Mouse (Mus musculus) hindbrain, embryonic 14.5 days (tissue): ENCODE data around the gene Lyrm9. TPM values are rescaled to one million over a fixed set of nuclear protein-coding genes. Genes with fewer than 3 reads are reported as not detected.

Experiments
- ATAC-seq: fragments of 200-750 bp; cut with Nextera tagmentation; 2 replicates; pipeline ENCODE4 v1.8.0; 2017; ENCODE audit warnings: moderate number of reproducible peaks, mild to moderate bottlenecking, moderate TSS enrichment, moderate library complexity; ENCODE audit not compliant: low FRiP score
- DNase-seq: peaks from one replicate; pipeline ENCODE4 v3.0.0-alpha.2; 2015; ENCODE audit warnings: low spot score
- H3K27ac ChIP-seq: fragments of 300-500 bp; sonication (generic); 2 replicates; pipeline ENCODE4 v1.5.1; 2014; ENCODE audit warnings: mild to moderate bottlenecking, moderate library complexity
- H3K27me3 ChIP-seq: fragments of 300-500 bp; sonication (generic); 2 replicates; pipeline ENCODE4 v1.6.1; 2014; ENCODE audit warnings: mild to moderate bottlenecking, low read length, mixed read lengths; ENCODE audit not compliant: control insufficient read depth, insufficient read depth
- H3K36me3 ChIP-seq: fragments of 300-500 bp; sonication (generic); replicated peaks from 2 replicates; pipeline ENCODE4 v1.6.1; 2014; ENCODE audit not compliant: control insufficient read depth, insufficient read depth
- H3K4me1 ChIP-seq: fragments of 300-500 bp; sonication (generic); replicated peaks from 2 replicates; pipeline ENCODE4 v1.6.1; 2014; ENCODE audit warnings: antibody characterized with exemption, low read length, mixed read lengths; ENCODE audit not compliant: control insufficient read depth, insufficient read depth
- H3K4me2 ChIP-seq: fragments of 300-500 bp; sonication (generic); replicated peaks from 2 replicates; pipeline ENCODE4 v1.6.1; 2014; ENCODE audit warnings: mild to moderate bottlenecking, moderate library complexity
- H3K4me3 ChIP-seq: fragments of 300-500 bp; sonication (generic); replicated peaks from 2 replicates; pipeline ENCODE4 v1.5.1; 2014; ENCODE audit warnings: mild to moderate bottlenecking, low read length
- H3K9ac ChIP-seq: fragments of 300-500 bp; sonication (generic); 2 replicates; pipeline ENCODE4 v1.6.1; 2014
- H3K9me3 ChIP-seq: fragments of 300-500 bp; sonication (generic); 2 replicates; pipeline ENCODE4 v1.6.1; 2016; ENCODE audit warnings: low read length; ENCODE audit not compliant: control insufficient read depth
- WGBS: fragments of 180-500 bp; shearing (Covaris S2); extraction: QIAGEN DNeasy Blood & Tissue Kit; methylation state at CpG from one replicate; pipeline ENCODE4 v1.1.7; 2014; 5-methylcytosine and 5-hydroxymethylcytosine counted together
- polyA plus RNA-seq: library from polyadenylated mRNA; unstranded; fragments of >200 nt; fragmentation: Nextera tagmentation; extraction: Ambion mirVana; gene quantifications from 2 replicates; pipeline ENCODE4 v1.2.1, GENCODE M21; 2014

The Lyrm9 gene
- polyA plus RNA-seq, 1 experiment from 2014 or later: 32.3 TPM

DNA sequence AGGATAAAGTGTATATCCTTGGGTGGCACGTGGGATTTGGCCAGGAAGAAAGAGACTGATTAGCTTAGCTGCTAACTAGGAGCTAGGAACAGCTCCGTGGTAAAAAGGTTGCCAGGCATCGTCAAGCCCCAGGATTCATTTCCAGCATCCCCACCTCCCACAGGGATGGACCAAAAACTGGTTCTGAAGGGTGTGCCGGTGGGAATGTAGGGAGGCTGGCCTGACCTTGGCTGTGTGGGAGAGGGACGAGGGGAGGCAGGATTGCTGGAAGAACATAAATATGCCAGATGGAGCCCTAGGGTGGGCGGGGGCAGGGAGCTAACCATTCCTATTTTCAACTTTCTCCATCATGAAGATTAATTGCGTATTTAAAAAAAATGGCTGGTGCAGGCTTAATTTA, 1.2 kb downstream of the Lyrm9 start:
- H3K27ac ChIP-seq: 0 out of 2 replicates have a peak overlapping the region, but pooled peaks have one; percentile 82
- peak overlapping the region; percentile 64 for H3K4me3 ChIP-seq
- DNase-seq (no peak), ATAC-seq (no peak)
- WGBS: 35% methylated on average over 7 of the region's 7 CpGs
- peak overlapping the region; percentile 68; the same call in 1 of the 2 replicates for H3K9ac ChIP-seq
- H3K27me3 ChIP-seq: no peaks in the 10 kb centered on the region
- peak overlapping the region; percentile 63 for H3K4me2 ChIP-seq
- no peaks in the 10 kb centered on the region for H3K9me3 ChIP-seq
- no peaks in the 10 kb centered on the region for H3K36me3 ChIP-seq
- H3K4me1 ChIP-seq: peaks cover 26% of the 10 kb centered on the region; the same call in 1 of the 2 replicates

DNA sequence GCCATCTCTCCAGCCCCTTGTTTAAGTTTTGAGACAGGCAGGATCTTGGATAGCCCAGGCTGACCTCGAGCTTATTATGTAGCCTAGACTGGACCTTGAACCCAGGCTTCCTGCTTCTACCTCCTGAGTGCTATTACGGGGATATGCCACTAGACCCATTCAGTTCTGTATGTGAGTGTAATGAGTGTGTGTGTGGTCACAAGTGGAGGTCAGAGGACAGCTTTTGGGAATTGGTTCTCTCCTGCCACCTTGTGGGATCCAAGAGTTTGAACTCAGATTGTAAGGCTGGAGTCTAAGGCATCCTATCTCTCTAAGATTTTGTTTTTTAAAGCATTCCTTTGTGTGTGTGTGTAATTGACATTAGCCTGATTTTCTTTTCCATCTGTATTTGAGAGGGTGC, 2.0 kb downstream of the Lyrm9 start:
- Histone ChIP-seq H3K4me1 (peaks cover 26% of the 10 kb centered on the region; the same call in 1 of the 2 replicates), H3K9ac (no peak overlapping the region), H3K4me2 (no peak overlapping the region), H3K9me3 (no peaks in the 10 kb centered on the region), H3K4me3 (no peak overlapping the region), H3K27ac (no peak overlapping the region), H3K36me3 (no peaks in the 10 kb centered on the region), H3K27me3 (no peaks in the 10 kb centered on the region)
- WGBS: 46% methylated on average over 2 of the region's 2 CpGs
- peak; percentile 51 for DNase-seq
- no peak for ATAC-seq

DNA sequence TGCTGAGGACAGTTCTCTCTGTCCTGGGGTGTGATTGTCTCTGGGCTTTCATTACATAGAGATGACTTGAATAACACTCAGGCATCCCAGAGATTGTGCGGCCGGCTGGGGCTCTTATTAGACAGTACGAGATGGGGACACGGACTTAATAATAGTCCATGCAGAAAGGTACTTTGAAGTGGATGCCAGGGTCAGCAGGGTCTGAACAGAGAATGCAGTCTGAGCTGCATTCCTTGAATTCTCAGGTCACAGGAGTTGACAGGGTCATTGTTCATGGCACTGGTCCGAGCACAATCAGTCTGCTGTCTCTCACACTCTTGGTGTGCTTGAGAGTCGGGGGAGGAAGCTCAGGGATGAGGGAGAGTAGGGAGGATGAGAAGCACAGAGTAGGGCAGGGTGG, 3.0 kb downstream of the Lyrm9 start:
- Histone ChIP-seq H3K9me3 (no peaks in the 10 kb centered on the region), H3K4me2 (no peak overlapping the region), H3K4me3 (no peak overlapping the region), H3K27ac (no peak overlapping the region), H3K9ac (no peak overlapping the region), H3K27me3 (no peaks in the 10 kb centered on the region), H3K36me3 (no peaks in the 10 kb centered on the region), H3K4me1 (peaks cover 19% of the 10 kb centered on the region; the same call in 1 of the 2 replicates)
- no peak for ATAC-seq
- DNase-seq: no peak
- WGBS: 10% methylated on average over 6 of the region's 6 CpGs

DNA sequence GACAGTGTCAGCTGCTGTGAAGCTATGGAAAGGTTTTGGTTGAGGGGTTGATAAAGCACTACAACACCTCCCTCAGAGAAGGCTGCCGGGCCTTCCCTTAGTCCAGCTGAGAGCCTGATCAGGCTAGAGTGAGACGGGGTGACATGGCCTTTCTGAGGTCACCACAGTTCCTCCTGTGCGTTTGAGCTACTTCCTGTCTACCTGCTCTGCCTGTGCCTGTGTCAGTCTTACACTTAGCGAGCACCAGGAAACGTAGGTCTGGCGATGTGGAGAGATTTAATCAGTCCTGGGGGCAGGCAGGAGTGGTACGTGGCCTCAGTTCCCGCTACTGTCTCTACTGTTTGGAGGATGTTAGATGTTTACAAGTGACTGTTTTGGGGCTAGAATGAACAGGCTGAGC, 3.8 kb downstream of the Lyrm9 start:
- Histone ChIP-seq H3K4me2 (no peak overlapping the region), H3K9ac (no peak overlapping the region), H3K27me3 (no peaks in the 10 kb centered on the region), H3K4me1 (peaks cover 17% of the 10 kb centered on the region; the same call in 1 of the 2 replicates), H3K4me3 (no peak overlapping the region), H3K36me3 (no peaks in the 10 kb centered on the region), H3K27ac (no peak overlapping the region), H3K9me3 (no peaks in the 10 kb centered on the region)
- ATAC-seq (no peak), DNase-seq (no peak)
- 59% methylated on average over 8 of the region's 8 CpGs for WGBS

DNA sequence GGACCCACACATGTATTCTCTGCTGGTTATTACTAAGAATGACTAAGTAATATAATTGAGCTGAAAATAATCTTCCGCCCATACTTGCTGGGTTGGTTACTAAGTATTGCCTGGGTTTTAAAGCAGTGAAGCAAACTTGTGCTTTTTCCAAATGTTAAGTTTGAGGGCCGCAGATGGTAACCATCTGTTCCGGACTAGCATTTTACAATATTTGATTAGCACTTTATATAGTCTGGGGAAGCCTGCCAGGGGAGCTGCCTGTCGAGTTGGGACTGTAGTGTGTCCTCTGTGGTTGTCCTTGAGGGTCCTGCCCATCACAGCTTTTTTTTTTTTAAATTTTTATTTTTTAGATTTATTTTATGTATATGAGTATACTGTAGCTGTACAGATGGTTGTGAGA, 5.3 kb downstream of the Lyrm9 start:
- Histone ChIP-seq H3K4me2 (no peak overlapping the region), H3K36me3 (no peaks in the 10 kb centered on the region), H3K4me3 (no peak overlapping the region), H3K27ac (no peak overlapping the region), H3K9me3 (no peaks in the 10 kb centered on the region), H3K4me1 (peaks cover 10% of the 10 kb centered on the region; the same call in 1 of the 2 replicates), H3K9ac (no peak overlapping the region), H3K27me3 (no peaks in the 10 kb centered on the region)
- WGBS: 67% methylated on average over 4 of the region's 4 CpGs
- no peak for DNase-seq
- ATAC-seq: no peak

DNA sequence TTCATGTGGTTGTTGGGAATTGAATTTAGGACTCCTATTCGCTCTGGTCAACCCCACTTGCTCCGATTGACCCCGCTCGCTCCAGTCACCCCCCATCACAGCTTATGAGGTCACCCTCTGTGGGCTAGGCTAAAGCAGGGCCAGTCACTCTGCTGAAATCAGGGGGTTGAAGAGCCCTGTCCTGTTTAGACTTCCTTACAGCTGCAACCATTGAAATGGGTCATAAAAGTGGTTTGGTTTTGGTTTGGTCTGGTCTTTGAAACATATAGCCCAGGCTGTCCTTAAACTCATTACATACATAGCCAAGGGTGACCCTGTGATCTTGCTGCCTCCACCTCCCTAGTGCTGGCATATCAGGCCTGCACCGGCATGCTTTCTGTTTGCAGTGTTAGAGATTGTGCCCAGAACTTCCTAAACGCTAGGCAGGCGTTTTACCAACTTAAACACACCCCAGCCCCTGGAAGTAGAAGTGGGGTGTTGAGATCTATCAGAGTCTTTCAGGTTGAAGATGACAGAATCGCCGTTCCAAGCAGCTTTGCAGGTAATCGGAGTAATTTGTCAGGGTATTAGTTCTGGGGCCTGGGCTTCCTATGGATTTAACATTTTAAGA, 5.8 kb downstream of the Lyrm9 start:
- H3K36me3 ChIP-seq: no peaks in the 10 kb centered on the region
- H3K4me3 ChIP-seq: no peak overlapping the region
- 92% methylated on average over 10 of the region's 10 CpGs for WGBS
- no peaks in the 10 kb centered on the region for H3K9me3 ChIP-seq
- no peak overlapping the region for H3K27ac ChIP-seq
- no peak overlapping the region for H3K4me2 ChIP-seq
- ATAC-seq (no peak), DNase-seq (no peak)
- H3K9ac ChIP-seq: no peak overlapping the region
- H3K4me1 ChIP-seq: peaks cover 7% of the 10 kb centered on the region; the same call in 1 of the 2 replicates
- no peaks in the 10 kb centered on the region for H3K27me3 ChIP-seq

DNA sequence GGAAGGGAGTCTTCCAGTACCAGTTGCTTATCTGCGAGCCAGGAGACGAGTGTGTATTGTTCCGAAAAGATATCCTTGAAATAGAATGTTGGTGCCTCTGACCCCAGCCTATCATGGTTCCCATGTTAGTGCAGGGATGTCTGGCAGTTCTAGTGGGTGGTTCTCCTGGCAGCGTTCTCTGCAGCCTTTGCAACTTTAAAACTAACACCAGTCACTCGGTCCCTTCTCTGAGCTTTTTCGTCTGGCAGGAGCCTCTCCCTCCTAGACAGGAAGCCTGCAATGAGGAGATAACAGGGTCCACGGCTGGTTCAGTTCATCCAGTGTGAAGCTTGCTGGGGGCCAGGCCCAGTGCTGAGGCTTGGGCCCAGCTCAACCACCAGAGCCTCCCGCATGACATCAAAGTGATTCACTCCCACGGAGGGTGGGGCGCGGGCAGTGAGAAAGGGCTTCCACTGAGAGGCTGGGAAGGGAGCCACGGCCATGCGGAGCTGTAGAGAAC, 6.5 kb downstream of the Lyrm9 start:
- H3K27ac ChIP-seq: no peak overlapping the region
- H3K4me3 ChIP-seq: no peak overlapping the region
- peaks cover under 1% of the 10 kb centered on the region; the same call in 1 of the 2 replicates for H3K4me1 ChIP-seq
- no peaks in the 10 kb centered on the region for H3K9me3 ChIP-seq
- 71% methylated on average over 13 of the region's 13 CpGs for WGBS
- DNase-seq: no peak
- H3K9ac ChIP-seq: no peak overlapping the region
- ATAC-seq: no peak
- no peaks in the 10 kb centered on the region for H3K27me3 ChIP-seq
- H3K36me3 ChIP-seq: no peaks in the 10 kb centered on the region
- no peak overlapping the region for H3K4me2 ChIP-seq

DNA sequence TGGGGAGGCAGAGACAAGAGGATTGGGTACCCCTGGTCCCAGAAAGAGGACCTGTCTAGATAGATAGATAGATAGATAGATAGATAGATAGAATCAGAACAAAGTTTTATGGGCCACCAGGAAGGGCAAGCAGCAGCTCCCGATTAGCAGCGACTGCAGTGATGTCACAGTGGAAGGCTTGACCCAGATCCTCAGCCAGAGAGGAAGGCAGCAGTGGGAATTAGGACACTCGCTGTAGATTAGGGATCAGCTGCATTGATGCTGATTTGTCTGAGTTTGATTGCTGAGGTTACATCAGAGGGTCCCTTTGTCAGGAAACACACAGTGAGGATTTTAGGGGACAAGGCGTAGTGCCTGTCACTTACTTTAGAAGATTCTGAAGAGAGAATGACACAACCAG, 10.1 kb downstream of the Lyrm9 start:
- ATAC-seq (no peak), DNase-seq (no peak)
- H3K4me2 ChIP-seq: no peak overlapping the region
- no peaks in the 10 kb centered on the region; the same call in 1 of the 2 replicates for H3K4me1 ChIP-seq
- no peak overlapping the region for H3K27ac ChIP-seq
- H3K9me3 ChIP-seq: no peaks in the 10 kb centered on the region
- no peak overlapping the region for H3K9ac ChIP-seq
- H3K27me3 ChIP-seq: no peaks in the 10 kb centered on the region
- 93% methylated on average over 4 of the region's 4 CpGs for WGBS
- H3K36me3 ChIP-seq: 0 out of 2 replicates have a peak, but pooled peaks cover 13% of the 10 kb centered on the region
- no peak overlapping the region for H3K4me3 ChIP-seq

DNA sequence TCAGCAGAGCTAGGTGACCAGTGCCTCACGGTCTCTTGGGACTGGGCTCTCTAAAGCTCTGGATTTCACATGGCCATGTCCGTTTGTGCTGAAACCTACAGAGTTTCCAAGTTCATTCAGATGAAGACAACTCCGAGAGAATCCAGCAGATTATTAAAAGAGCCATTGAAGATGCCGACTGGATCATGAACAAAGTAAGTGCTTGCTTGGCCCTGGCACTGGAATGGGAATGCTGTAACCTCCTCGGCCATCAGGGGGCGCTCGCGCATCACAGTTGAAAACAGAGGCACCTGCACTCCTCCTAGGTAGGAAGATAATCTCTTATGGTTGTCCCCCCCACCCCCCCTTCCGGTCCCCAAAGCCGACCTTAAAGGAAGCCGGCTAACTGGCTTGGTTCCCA, 11.6 kb downstream of the Lyrm9 start:
- no peak overlapping the region for H3K27ac ChIP-seq
- ATAC-seq (no peak), DNase-seq (peak; percentile 74)
- no peak overlapping the region for H3K4me2 ChIP-seq
- H3K36me3 ChIP-seq: 0 out of 2 replicates have a peak, but pooled peaks cover 13% of the 10 kb centered on the region
- H3K27me3 ChIP-seq: no peaks in the 10 kb centered on the region
- H3K4me3 ChIP-seq: no peak overlapping the region
- no peaks in the 10 kb centered on the region for H3K4me1 ChIP-seq
- 14% methylated on average over 11 of the region's 11 CpGs for WGBS
- H3K9ac ChIP-seq: no peak overlapping the region
- no peaks in the 10 kb centered on the region for H3K9me3 ChIP-seq
